Mouse (Mus musculus): ENCODE results near the gene Slc6a2.

DNA sequence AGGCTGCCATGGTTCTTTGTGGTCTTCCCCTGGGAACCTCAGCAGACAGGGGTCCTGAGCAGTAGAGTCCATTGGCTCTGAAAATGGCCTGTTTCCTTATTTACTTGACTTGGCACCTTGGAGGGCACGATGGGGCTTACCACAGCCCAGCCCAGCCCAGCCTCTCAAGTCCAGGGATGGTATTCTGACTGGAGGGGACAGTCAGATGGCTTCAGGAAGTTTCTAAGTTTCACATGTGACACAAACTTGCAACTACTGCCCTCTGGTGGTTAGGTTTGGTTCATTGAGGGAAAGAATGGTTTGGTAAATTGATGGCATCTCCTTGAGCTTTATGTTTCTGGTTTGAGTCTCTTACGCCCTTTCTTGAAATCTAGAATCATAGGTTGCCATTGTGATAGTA lies 38.7 kb downstream of the Slc6a2 start:
- TF ChIP-seq POLR2A (IDR thresholded peaks at IDR 0.05; ENCODE audit: insufficient read length, low read depth), result no peak
- no peak for TF ChIP-seq CEBPB (IDR thresholded peaks at IDR 0.05; ENCODE audit: insufficient read depth, poor library complexity, severe bottlenecking)
- TF ChIP-seq MYOD1 (IDR thresholded peaks at IDR 0.05; ENCODE audit: control insufficient read depth in 1 of 3, insufficient read length in 2 of 3, low read depth in 2 of 3), result no peak
- no peak for TF ChIP-seq USF1 (IDR thresholded peaks at IDR 0.05; ENCODE audit: low read depth)
- TF ChIP-seq MAX (IDR thresholded peaks at IDR 0.05; ENCODE audit: low read depth), result no peak
- TF ChIP-seq E2F4 (IDR thresholded peaks at IDR 0.05; ENCODE audit: insufficient read depth), result no peak
